Mouse (Mus musculus) kidney, postnatal 0 days (tissue): ENCODE measurements around the gene Cux1. TPM values are rescaled to one million over a fixed set of nuclear protein-coding genes. Genes with fewer than 3 reads are reported as not detected.
A peak's percentile ranks its signal among the peaks of the same experiment; 100 is the strongest.
"Not testable (repeated sequence)": the region's sequence is repeated elsewhere in the genome, so short reads cannot be mapped to it uniquely, and the experiment has no call there.

Experiments
- ATAC-seq: fragments of 200-750 bp; cut with Nextera tagmentation; replicated peaks from 2 replicates; pipeline ENCODE4 v1.8.0; 2017; ENCODE audit warnings: low read depth, moderate number of reproducible peaks, moderate TSS enrichment, moderate library complexity; ENCODE audit not compliant: low FRiP score
- DNase-seq: peaks from one replicate; pipeline ENCODE4 v3.0.0-alpha.2; 2016; ENCODE audit warnings: low spot score
- H3K27ac ChIP-seq: fragments of 300-500 bp; sonication (generic); 2 replicates; pipeline ENCODE4 v1.5.1; 2014; ENCODE audit warnings: mild to moderate bottlenecking
- H3K27me3 ChIP-seq: fragments of 300-500 bp; sonication (generic); 2 replicates; pipeline ENCODE4 v1.6.1; 2014; ENCODE audit warnings: low read length, mixed read lengths; ENCODE audit not compliant: insufficient read depth
- H3K36me3 ChIP-seq: fragments of 300-500 bp; sonication (generic); 2 replicates; pipeline ENCODE4 v1.6.1; 2014; ENCODE audit warnings: low read length, mixed read lengths; ENCODE audit not compliant: insufficient read depth
- H3K4me1 ChIP-seq: fragments of 300-500 bp; sonication (generic); replicated peaks from 2 replicates; pipeline ENCODE4 v1.6.1; 2014; ENCODE audit warnings: antibody characterized with exemption, low read length, mixed read lengths; ENCODE audit not compliant: insufficient read depth
- H3K4me2 ChIP-seq: fragments of 300-500 bp; sonication (generic); 2 replicates; pipeline ENCODE4 v1.6.1; 2014; ENCODE audit warnings: mild to moderate bottlenecking, low read length, moderate library complexity, mixed read lengths
- H3K4me3 ChIP-seq: fragments of 300-500 bp; sonication (generic); replicated peaks from 2 replicates; pipeline ENCODE4 v1.5.1; 2014; ENCODE audit warnings: low read depth, low read length
- H3K9ac ChIP-seq: fragments of 300-500 bp; sonication (generic); 2 replicates; pipeline ENCODE4 v1.6.1; 2014; ENCODE audit warnings: low read depth, low read length
- H3K9me3 ChIP-seq: fragments of 300-500 bp; sonication (generic); replicated peaks from 2 replicates; pipeline ENCODE4 v1.6.1; 2016; ENCODE audit warnings: low read length, inconsistent platforms, mixed read lengths
- CTCF ChIP-seq: IDR thresholded peaks from 2 replicates; pipeline ENCODE4 v1.5.1; 2016; ENCODE audit warnings: antibody characterized with exemption, low read depth, mild to moderate bottlenecking, moderate library complexity
- WGBS: fragments of 180-500 bp; shearing (Covaris S2); extraction: QIAGEN DNeasy Blood & Tissue Kit; methylation state at CpG from one replicate; pipeline ENCODE4 v1.1.7; 2014; 5-methylcytosine and 5-hydroxymethylcytosine counted together
- polyA plus RNA-seq: library from polyadenylated mRNA; unstranded; fragments of >200 nt; fragmentation: Nextera tagmentation; extraction: Ambion mirVana; gene quantifications from 2 replicates; pipeline ENCODE4 v1.2.1, GENCODE M21; 2015

Cux1 gene
- polyA plus RNA-seq, 1 experiment from 2014 or later: 73.4 TPM

DNA sequence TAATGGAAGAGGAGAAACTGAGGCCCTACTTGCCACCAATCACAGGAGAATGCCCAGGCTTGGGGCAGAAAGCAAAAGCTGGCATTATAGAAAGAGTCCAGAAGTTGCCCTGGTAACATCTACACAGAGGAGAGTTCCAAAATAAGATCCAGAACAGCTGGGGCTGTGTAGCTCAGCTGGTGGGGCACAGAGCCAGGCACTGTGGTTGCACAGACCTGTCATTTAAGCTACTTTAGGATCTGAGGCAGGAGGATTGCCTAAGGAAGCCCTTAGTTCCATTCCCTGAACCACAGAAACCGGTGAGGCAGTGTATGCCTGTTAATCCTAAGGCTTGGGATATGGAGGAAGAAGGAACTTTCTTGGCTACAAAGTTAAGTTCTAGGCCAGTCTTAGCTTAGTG, 92.1 kb downstream of the Cux1 start:
- Histone ChIP-seq H3K4me3 (no peak overlapping the region), H3K36me3 (no peaks in the 10 kb centered on the region), H3K4me2 (no peak overlapping the region), H3K27ac (no peak overlapping the region), H3K9me3 (no peaks in the 10 kb centered on the region), H3K27me3 (no peaks in the 10 kb centered on the region), H3K9ac (no peak overlapping the region), H3K4me1 (peaks cover 28% of the 10 kb centered on the region)
- no peak for TF ChIP-seq CTCF
- DNase-seq: no peak
- ATAC-seq: no peak
- 94% methylated on average over 1 of the region's 1 CpGs for WGBS

DNA sequence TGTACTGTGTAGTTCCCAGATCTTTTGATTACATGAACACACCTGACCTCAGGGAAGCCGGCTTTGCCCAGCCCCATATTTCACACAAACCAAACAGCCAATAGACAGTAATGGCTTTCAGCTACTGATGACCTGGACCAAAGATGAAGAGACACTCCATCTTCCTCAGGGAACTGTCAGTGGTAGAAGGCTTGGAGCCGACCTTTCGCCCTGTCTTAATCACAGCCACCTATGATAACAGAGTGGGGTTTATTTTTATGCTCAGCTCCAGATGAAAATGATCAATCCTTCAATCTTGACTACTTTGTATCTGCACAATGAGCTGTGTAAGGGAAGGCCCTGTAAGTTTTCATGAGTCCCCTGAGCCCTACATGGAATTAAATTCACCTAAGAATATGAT, 93.2 kb downstream of the Cux1 start:
- Histone ChIP-seq H3K27me3 (no peaks in the 10 kb centered on the region), H3K4me3 (no peak overlapping the region), H3K4me2 (no peak overlapping the region), H3K4me1 (peaks cover 31% of the 10 kb centered on the region), H3K9me3 (no peaks in the 10 kb centered on the region), H3K27ac (no peak overlapping the region), H3K9ac (no peak overlapping the region), H3K36me3 (no peaks in the 10 kb centered on the region)
- DNase-seq (no peak), ATAC-seq (no peak)
- WGBS: 42% methylated on average over 3 of the region's 3 CpGs
- no peak for TF ChIP-seq CTCF

DNA sequence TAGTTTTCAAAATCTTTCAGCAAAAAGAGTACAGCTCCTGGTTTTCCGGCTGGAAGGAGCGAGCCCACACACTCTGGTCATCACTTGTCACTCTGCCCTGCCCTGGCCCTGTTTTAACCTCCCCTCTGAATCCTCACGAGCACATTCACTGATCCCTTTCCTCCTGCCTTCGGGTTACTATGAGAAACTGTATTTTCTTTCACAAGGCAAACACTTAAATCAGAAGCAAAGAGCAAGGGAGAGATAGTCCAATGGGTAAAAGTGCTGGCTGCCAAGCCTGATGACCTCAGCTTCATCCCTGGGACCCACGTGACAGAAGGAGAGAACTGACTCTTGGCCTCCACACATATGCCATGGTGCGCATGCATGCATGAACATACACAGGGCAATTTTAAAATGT, 94.0 kb downstream of the Cux1 start:
- Histone ChIP-seq H3K27me3 (no peaks in the 10 kb centered on the region), H3K4me3 (no peak overlapping the region), H3K9me3 (no peaks in the 10 kb centered on the region), H3K36me3 (no peaks in the 10 kb centered on the region), H3K4me2 (no peak overlapping the region), H3K9ac (no peak overlapping the region), H3K4me1 (peaks cover 30% of the 10 kb centered on the region), H3K27ac (peak overlapping the region; percentile 50)
- ATAC-seq (peak; percentile 73), DNase-seq (peak; percentile 80)
- 30% methylated on average over 6 of the region's 6 CpGs for WGBS
- no peak for TF ChIP-seq CTCF

DNA sequence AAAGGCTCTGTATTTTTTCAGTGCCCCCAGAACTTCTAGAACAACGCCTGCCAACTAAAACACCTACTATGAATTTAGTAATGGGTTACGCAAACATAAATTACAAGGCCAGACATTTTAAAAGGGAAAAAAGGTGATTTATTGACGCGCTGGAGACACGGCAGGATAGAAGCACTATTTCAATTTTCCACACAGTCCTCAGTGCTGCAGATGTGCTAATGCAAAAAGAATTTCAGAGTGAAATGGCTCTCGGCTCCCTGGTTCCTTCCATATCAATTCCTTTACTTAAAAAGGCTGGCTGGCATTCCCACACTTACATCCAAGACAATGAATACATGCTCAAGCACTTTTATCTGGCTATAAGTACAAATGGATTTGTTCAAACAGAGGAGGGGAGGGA, 94.4 kb downstream of the Cux1 start:
- no peaks in the 10 kb centered on the region for H3K9me3 ChIP-seq
- H3K4me3 ChIP-seq: no peak overlapping the region
- 36% methylated on average over 6 of the region's 6 CpGs for WGBS
- no peaks in the 10 kb centered on the region for H3K27me3 ChIP-seq
- H3K9ac ChIP-seq: no peak overlapping the region
- peak overlapping the region; percentile 50 for H3K27ac ChIP-seq
- DNase-seq (peak; percentile 64), ATAC-seq (no peak)
- H3K36me3 ChIP-seq: no peaks in the 10 kb centered on the region
- TF ChIP-seq CTCF: no peak
- H3K4me2 ChIP-seq: no peak overlapping the region
- H3K4me1 ChIP-seq: peaks cover 35% of the 10 kb centered on the region

DNA sequence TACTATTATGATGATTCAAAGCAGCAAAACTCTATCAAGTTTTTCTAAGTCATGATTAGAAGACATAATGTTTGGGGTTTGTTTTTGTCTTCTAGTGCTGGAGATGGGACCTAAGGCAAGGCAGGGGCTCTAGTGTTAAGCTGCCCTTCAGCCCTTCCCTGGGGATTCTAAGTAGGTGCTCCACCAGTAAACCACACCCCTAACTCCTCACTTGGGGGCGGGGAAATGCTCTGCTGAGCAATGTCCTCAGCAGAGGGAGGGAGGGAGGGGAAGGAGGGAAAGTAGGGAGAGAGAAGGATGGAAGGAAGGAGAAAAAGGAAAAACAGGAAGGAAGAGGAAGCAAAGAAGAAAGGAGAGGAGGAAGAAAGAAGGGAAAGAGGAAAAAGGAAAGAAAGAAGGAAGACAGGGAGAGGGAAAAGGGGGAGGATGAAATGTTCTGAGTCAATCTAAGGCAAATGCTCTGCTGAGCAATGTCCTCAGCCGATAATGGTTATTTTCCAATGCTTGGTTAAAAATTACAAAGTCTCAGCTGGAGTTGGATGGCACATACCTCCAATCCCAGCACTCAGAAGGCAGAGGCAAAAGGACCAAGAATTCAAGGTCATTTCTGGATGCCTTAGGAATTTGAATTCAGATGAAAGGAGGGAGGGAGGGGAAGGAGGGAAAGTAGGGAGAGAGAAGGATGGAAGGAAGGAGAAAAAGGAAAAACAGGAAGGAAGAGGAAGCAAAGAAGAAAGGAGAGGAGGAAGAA, 96.1 kb downstream of the Cux1 start:
- H3K27me3 ChIP-seq, H3K9me3 ChIP-seq, H3K4me3 ChIP-seq, H3K27ac ChIP-seq, H3K9ac ChIP-seq, H3K4me2 ChIP-seq, H3K36me3 ChIP-seq, ATAC-seq, DNase-seq: not testable (repeated sequence)
- WGBS: 44% methylated on average over 2 of the region's 2 CpGs
- peaks cover 47% of the 10 kb centered on the region for H3K4me1 ChIP-seq

DNA sequence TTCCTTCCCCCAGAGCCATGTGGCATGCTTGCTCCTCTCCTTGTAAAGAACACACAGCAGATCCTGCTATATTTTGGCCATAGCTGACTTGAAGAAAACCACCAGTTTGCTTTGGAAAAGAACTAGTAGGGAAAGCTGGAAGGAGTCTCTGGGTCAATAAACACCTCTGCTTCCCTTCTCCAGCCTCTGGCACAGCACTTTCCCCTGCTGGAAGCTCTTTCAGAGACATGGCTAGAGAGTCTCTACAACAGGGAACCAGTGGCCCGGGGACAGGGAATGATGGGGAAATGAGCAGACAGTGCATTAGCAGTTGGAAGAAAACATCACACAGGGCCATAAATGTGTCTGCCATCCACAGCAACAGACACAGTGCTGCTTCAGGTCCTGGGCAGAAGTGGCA, 98.0 kb downstream of the Cux1 start:
- ATAC-seq: no peak
- no peaks in the 10 kb centered on the region for H3K27me3 ChIP-seq
- no peak overlapping the region for H3K4me3 ChIP-seq
- WGBS: 27% methylated on average over 1 of the region's 1 CpGs
- peaks cover 66% of the 10 kb centered on the region for H3K4me1 ChIP-seq
- no peak overlapping the region for H3K9ac ChIP-seq
- DNase-seq: no peak
- H3K9me3 ChIP-seq: no peaks in the 10 kb centered on the region
- H3K36me3 ChIP-seq: no peaks in the 10 kb centered on the region
- no peak for TF ChIP-seq CTCF
- H3K4me2 ChIP-seq: no peak overlapping the region
- H3K27ac ChIP-seq: peak overlapping the region; percentile 19; the same call in 1 of the 2 replicates
